Mouse (Mus musculus): ENCODE data around the gene Ndufa11. TPM values are rescaled to one million over a fixed set of nuclear protein-coding genes. Genes with fewer than 3 reads are reported as not detected.

Ndufa11 gene
- polyA plus RNA-seq, 1 experiment from 2014 or later: 434 TPM

DNA sequence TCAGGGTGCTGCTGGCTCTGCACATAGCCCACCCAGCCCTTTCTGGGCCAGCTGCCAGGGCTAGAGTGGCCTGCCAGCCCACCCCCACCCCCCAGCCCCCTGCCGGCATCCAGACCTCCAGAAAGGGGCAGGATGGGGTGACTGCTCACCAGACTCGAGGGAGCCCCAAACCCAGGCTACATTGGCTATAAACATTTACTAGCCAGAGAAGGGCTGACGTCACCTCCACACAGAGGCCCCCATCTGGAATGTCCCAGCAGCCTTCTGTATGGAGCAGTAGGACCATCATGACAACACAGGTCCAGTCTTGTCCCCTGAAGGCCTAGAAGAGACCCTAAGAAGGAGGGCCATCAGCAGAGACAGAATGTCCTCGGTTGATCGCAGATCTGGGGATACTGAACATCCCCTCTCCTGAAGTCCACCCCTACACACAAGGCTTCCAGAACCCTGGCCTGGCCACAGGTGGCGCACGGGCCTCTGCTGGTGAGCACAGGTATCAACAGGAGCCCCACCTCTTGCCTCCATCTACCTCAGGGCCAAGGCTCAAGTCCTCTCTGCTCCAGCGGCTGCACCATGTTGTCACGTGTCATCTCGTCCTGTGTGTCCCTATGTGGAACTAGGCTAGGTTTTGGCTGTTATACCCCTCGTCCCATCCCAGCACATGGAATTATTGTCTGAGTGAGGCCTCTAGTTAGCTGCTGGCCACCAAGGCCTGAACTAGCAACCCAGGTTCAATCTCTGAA lies 6.0 kb downstream of the Ndufa11 start:
- 69% methylated on average over 11 of the region's 11 CpGs for WGBS
- peak; percentile 57 for ATAC-seq (ENCODE audit: low FRiP score, low read depth)

DNA sequence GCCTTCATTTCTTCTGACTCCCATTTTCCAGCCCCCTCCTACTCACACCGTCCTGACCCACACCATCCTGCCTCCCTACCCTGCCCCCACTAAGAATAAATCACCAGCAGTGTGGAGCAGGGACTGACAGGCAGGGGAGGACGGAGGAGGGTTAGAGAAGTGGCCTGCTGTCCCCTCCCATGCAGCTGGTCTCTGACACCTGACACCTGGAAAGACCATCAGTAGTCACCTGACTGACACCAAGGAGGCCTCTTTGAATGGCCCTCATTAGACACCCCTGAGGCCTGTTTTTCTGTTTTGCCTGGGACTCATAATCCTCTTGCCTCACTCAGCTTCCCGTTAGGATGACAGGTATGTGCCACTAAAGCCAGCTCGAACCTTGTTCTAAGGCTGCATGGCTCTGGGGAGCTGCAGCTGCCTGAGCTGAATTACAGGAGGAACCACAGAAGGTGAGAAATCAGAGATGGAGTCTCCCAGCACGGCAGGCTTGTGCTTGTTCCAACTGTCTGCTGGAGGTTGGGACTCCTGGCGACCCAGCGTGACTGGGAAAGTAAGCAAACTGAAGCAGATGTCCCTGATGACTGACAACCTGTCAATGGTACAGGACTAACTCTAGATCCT lies 9.6 kb downstream of the Ndufa11 start:
- Histone ChIP-seq H3K9me3 (no peaks in the 10 kb centered on the region), H3K27me3 (no peaks in the 10 kb centered on the region), H3K4me2 (replicated peaks) (peak overlapping the region; percentile 2; the same call in 1 of the 2 replicates), H3K9ac (peak overlapping the region; percentile 21; the same call in 1 of the 2 replicates), H3K4me1 (peaks cover 63% of the 10 kb centered on the region), H3K27ac (peak overlapping the region; percentile 44), H3K4me3 (no peak overlapping the region), H3K36me3 (peaks cover 28% of the 10 kb centered on the region)
- ATAC-seq (ENCODE audit: low FRiP score, low read depth): 0 out of 2 replicates have a peak, but pooled peaks have one; percentile 13
- 3% methylated on average over 7 of the region's 7 CpGs for WGBS

More for the DNA sequence above, 6.0 kb downstream of the Ndufa11 start:
- H3K4me1 ChIP-seq: peaks cover 71% of the 10 kb centered on the region
- peak overlapping the region; percentile 28; the same call in 1 of the 2 replicates for H3K4me2 ChIP-seq (replicated peaks)
- no peaks in the 10 kb centered on the region for H3K9me3 ChIP-seq
- 0 out of 2 replicates have a peak overlapping the region, but pooled peaks have one; percentile 0 for H3K4me3 ChIP-seq
- peak overlapping the region; percentile 69 for H3K27ac ChIP-seq
- peak overlapping the region; percentile 53; the same call in 1 of the 2 replicates for H3K9ac ChIP-seq
- H3K36me3 ChIP-seq: peaks cover 45% of the 10 kb centered on the region
- no peaks in the 10 kb centered on the region for H3K27me3 ChIP-seq

DNA sequence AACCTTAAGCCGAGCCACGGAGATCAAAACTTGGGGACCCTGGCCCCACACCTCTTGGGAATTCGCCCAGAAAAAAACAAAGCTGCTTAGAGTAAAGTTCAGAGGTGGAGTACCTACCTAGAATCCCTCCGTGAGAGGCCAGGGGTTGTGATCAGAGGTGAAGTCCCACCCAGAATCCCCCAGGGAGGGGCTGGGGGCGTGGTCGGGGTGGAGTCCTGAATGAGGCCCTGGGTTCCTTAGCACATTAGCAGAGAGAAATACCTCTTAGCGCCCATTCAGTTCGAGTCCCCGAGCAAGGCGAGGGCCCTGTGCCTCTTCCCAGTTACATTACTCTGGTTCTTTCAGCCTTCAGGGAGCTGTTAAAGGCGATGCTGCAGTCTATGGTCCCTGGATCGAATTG lies 10.1 kb downstream of the Ndufa11 start:
- no peaks in the 10 kb centered on the region for H3K27me3 ChIP-seq
- 0 out of 2 replicates have a peak overlapping the region, but pooled peaks have one; percentile 13 for H3K9ac ChIP-seq
- H3K9me3 ChIP-seq: no peaks in the 10 kb centered on the region
- peak overlapping the region; percentile 44 for H3K27ac ChIP-seq
- WGBS: 8% methylated on average over 12 of the region's 12 CpGs
- H3K4me2 ChIP-seq (replicated peaks): 0 out of 2 replicates have a peak overlapping the region, but pooled peaks have one; percentile 11
- peaks cover 23% of the 10 kb centered on the region for H3K36me3 ChIP-seq
- H3K4me1 ChIP-seq: peaks cover 57% of the 10 kb centered on the region
- no peak overlapping the region for H3K4me3 ChIP-seq
- no peak for ATAC-seq (ENCODE audit: low FRiP score, low read depth)

DNA sequence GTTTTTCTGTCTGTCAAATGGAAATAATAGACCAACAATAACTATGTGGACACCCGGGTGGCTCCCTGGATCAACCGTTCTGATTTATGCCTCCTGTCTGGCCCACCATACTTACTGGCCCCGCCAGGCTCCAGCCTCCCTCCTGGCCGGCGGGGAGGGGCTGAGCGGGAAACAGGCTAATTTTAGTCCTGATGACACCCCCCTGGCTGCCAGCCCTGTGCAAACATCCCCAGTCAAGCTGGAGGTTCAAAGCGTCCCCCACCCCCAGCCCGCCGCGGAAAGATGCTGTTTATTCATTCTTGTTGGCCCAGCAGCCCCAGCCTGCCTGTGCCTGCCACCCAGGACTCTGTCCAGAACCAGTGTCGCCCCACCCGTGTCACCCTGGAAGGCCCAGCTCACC lies 10.6 kb downstream of the Ndufa11 start:
- H3K4me3 ChIP-seq: no peak overlapping the region
- H3K9me3 ChIP-seq: no peaks in the 10 kb centered on the region
- H3K36me3 ChIP-seq: peaks cover 18% of the 10 kb centered on the region
- WGBS: 14% methylated on average over 12 of the region's 12 CpGs
- H3K9ac ChIP-seq: 0 out of 2 replicates have a peak overlapping the region, but pooled peaks have one; percentile 1
- no peaks in the 10 kb centered on the region for H3K27me3 ChIP-seq
- peaks cover 53% of the 10 kb centered on the region for H3K4me1 ChIP-seq
- 0 out of 2 replicates have a peak overlapping the region, but pooled peaks have one; percentile 11 for H3K4me2 ChIP-seq (replicated peaks)
- no peak for ATAC-seq (ENCODE audit: low FRiP score, low read depth)
- no peak overlapping the region for H3K27ac ChIP-seq

DNA sequence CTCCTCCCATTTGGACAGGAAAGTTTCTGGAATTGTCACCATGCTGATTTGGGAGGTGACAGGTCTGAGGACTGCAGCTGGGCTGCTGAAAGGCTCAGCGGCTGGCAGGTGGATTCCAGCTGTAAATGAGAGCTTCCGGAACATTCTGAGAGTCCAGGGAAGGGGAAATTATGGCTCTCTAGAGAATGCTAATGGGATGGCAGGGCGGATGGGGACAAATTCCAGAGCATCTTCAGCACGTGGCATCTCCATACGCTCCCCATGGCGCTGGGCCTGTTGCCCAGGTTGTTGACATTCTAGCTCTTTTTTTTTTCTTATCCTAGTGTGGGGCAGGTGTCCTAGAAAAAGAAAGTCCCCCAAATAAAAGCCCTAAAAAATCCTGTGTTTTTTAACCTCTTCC lies 11.6 kb downstream of the Ndufa11 start:
- WGBS: 38% methylated on average over 6 of the region's 6 CpGs
- Histone ChIP-seq H3K4me2 (replicated peaks) (no peak overlapping the region), H3K9me3 (no peaks in the 10 kb centered on the region), H3K27me3 (no peaks in the 10 kb centered on the region), H3K4me3 (no peak overlapping the region), H3K36me3 (peaks cover 8% of the 10 kb centered on the region; the same call in 1 of the 2 replicates), H3K4me1 (peaks cover 42% of the 10 kb centered on the region), H3K27ac (no peak overlapping the region), H3K9ac (no peak overlapping the region)
- ATAC-seq (ENCODE audit: low FRiP score, low read depth): no peak

DNA sequence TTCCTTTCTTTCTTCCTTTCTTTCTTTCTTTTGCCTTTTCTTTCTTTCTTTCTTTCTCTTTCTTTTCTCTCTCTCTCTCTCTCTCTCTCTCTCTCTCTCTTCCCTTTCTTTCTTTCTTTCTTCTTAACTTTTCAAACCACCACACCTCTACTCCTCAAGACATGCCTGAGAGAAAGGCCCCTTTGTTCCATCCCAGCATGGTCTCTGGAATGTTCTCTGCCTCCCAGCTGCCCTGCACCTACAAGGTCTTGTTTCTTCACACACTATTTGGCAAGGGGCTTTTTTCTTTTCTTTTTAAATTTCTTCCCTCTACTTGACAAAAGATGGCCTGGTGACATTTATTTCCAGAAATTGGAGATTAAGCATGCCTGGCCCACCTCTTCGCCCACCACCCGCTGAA lies 12.1 kb downstream of the Ndufa11 start:
- no peak overlapping the region for H3K9ac ChIP-seq
- no peak for ATAC-seq (ENCODE audit: low FRiP score, low read depth)
- no peaks in the 10 kb centered on the region for H3K9me3 ChIP-seq
- no peaks in the 10 kb centered on the region for H3K27me3 ChIP-seq
- H3K4me2 ChIP-seq (replicated peaks): no peak overlapping the region
- H3K4me1 ChIP-seq: peaks cover 37% of the 10 kb centered on the region
- H3K36me3 ChIP-seq: peaks cover 8% of the 10 kb centered on the region; the same call in 1 of the 2 replicates
- WGBS: 66% methylated on average over 2 of the region's 2 CpGs
- H3K4me3 ChIP-seq: no peak overlapping the region
- H3K27ac ChIP-seq: no peak overlapping the region

DNA sequence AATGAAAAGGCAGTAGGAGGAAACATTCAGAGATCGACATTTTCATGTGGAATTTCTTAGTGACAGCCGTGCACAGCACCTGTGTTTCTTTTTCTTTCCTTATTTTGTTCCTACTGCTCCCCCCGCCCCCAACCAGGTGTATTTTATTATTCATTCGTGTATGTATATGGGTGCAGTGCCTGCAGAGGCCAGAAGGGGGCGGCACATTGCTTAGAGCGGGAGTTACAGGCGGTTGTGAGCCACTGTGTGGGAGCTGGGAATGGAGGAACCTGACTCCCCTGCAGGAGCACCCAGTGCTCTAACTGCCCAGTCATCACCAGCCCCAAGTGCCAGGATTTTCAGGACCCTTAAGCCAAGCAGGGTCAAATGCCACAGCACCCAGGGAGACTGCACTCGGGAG lies 19.0 kb downstream of the Ndufa11 start:
- Histone ChIP-seq H3K4me1 (no peaks in the 10 kb centered on the region), H3K27me3 (no peaks in the 10 kb centered on the region), H3K4me2 (replicated peaks) (no peak overlapping the region), H3K36me3 (no peaks in the 10 kb centered on the region), H3K9ac (no peak overlapping the region), H3K27ac (no peak overlapping the region), H3K9me3 (no peaks in the 10 kb centered on the region), H3K4me3 (no peak overlapping the region)
- 46% methylated on average over 8 of the region's 8 CpGs for WGBS
- ATAC-seq (ENCODE audit: low FRiP score, low read depth): no peak

DNA sequence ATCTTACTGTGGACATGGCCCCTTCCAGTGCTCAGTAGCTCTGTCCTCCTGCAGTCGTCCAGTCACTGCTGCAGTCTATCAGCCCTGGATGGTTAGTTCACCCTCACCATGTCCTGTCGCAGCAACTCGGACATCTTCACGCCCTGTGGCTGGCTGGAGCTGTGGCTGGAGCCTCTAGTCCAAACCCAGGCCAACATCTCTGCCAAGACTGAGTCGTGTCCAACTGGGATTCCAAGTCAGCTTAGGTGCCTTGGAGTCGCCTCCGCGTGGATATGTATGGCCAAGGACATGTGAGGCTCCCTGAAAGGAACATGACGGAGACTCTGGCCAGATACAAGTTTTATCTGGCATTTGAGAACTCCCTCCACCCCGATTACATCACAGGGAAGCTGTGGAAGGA lies 20.7 kb downstream of the Ndufa11 start:
- Histone ChIP-seq H3K36me3 (no peaks in the 10 kb centered on the region), H3K27me3 (no peaks in the 10 kb centered on the region), H3K27ac (no peak overlapping the region), H3K9me3 (no peaks in the 10 kb centered on the region), H3K9ac (no peak overlapping the region), H3K4me2 (replicated peaks) (no peak overlapping the region), H3K4me1 (no peaks in the 10 kb centered on the region), H3K4me3 (no peak overlapping the region)
- ATAC-seq (ENCODE audit: low FRiP score, low read depth): no peak
- 86% methylated on average over 10 of the region's 10 CpGs for WGBS

DNA sequence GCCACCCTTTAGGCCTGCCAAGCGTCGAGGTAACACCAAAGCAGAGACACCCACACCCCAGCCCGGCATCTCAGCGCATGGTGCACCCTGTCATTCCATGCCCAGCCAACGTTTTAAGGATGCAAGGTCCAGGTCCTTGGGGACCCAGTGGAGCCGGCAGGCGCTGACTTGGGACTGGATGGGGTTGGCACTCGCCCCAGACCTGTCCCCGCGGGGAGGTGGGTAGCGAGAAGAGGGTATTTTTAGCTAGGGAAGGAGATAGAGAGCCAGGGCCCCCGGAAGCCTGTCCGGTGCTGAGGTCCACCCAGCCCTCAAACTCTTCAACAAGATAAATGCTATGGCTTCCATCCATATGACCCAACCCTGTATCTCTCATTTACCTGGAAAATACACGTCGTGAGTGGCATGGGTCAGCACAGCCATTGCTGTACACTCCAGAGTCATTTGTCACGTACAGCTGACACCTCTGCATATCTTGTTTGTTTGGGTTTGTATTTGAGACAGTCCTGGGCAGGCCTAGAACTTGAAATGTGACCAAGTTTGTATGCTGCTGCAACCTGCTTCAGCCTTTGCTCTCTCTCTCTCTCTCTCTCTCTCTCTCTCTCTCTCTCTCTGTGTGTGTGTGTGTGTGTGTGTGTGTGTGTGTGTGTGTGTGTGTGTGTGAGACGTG lies 22.7 kb downstream of the Ndufa11 start:
- Histone ChIP-seq H3K27ac (no peak overlapping the region), H3K36me3 (no peaks in the 10 kb centered on the region), H3K9me3 (no peaks in the 10 kb centered on the region), H3K27me3 (no peaks in the 10 kb centered on the region), H3K4me2 (replicated peaks) (no peak overlapping the region), H3K4me1 (no peaks in the 10 kb centered on the region), H3K4me3 (no peak overlapping the region), H3K9ac (no peak overlapping the region)
- ATAC-seq (ENCODE audit: low FRiP score, low read depth): no peak
- WGBS: 82% methylated on average over 16 of the region's 17 CpGs

DNA sequence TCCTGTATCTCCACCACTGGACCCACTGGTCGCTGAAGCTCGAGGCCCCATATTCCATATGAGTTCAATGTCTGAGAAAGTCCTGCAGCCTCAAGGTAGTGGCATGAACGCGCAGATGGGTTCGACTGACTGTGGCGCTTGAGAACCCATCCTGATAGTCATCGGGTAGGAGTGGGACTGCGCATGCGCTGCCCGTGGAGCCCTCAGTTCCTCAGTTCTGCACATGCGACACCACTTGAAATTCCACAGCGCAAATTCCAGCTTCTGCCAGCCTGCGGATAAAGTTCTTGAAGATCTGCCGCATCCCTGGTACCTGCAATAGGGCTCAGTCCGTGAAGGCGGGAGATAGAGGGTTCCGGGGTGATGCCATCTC lies 23.2 kb downstream of the Ndufa11 start:
- Histone ChIP-seq H3K9me3 (no peaks in the 10 kb centered on the region), H3K36me3 (no peaks in the 10 kb centered on the region), H3K4me3 (no peak overlapping the region), H3K27ac (no peak overlapping the region), H3K4me1 (no peaks in the 10 kb centered on the region), H3K9ac (no peak overlapping the region), H3K27me3 (no peaks in the 10 kb centered on the region), H3K4me2 (replicated peaks) (no peak overlapping the region)
- 79% methylated on average over 17 of the region's 17 CpGs for WGBS
- no peak for ATAC-seq (ENCODE audit: low FRiP score, low read depth)

DNA sequence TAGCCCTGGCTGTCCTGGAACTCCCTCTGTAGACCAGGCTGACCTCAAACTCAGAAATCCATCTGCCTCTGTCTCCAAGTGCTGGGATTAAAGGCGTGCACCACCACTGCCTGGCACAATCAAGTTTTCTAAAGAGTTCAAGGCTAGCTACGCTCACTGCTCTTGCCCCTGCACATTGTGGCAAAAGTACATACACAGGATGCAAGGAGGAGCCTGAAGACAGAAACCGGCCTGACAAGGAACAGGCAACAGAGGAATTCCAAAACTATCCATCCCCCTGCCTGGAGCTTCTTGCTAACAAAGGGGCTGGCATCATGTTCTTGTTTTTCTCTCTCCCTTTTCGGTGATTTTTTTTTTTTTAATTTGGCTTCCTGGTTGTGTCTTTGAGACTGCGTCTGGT lies 26.6 kb downstream of the Ndufa11 start:
- H3K4me2 ChIP-seq (replicated peaks): no peak overlapping the region
- no peaks in the 10 kb centered on the region for H3K4me1 ChIP-seq
- H3K27ac ChIP-seq: no peak overlapping the region
- 64% methylated on average over 5 of the region's 5 CpGs for WGBS
- H3K27me3 ChIP-seq: no peaks in the 10 kb centered on the region
- no peaks in the 10 kb centered on the region for H3K9me3 ChIP-seq
- H3K9ac ChIP-seq: no peak overlapping the region
- H3K36me3 ChIP-seq: no peaks in the 10 kb centered on the region
- ATAC-seq (ENCODE audit: low FRiP score, low read depth): no peak
- no peak overlapping the region for H3K4me3 ChIP-seq

Measured in limb, embryonic 13.5 days (tissue).